Mouse (Mus musculus): ENCODE data around the gene Gm21860.
A peak's percentile ranks its signal among the peaks of the same experiment; 100 is the strongest.
"Not testable (repeated sequence)": the region's sequence is repeated elsewhere in the genome, so short reads cannot be mapped to it uniquely, and the experiment has no call there.

The Gm21860 gene

GRCm38 (mm10) chrY:90754721-90755120 lies at the start of gene Gm21860:
Gene Gm21860, minus strand, starts transcription at chrY:90754821.
- DNase-seq: not testable (repeated sequence)

DNA sequence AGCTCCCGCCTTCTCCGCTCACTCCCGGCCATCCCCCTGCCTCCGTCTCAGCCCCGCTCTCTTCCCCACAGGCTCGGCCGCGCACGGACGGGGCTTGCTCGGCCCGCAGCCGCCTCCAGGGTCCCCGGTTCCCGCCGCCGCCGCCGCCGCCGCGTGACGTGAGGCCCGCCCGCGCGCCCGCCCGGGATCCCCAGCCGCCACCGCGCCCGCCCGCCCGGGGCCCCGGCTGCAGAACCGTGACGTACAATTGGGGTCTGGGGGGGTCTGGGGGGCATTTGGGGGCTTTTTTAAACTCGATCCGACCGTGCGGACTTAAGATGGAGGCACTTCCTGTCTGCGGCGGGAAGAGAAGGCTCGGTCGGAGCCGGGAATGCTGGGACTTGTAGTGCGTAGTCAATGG lies 29.8 kb upstream of the Gm21860 start, which contains the start of gene Gm47283:
TSS of gene Gm47283 (plus strand) at position 301 of the 400 bp plus-strand sequence.
- DNase-seq: not testable (repeated sequence)

- not testable (repeated sequence) for DNase-seq
Observed at GRCm38 (mm10) chrY:90745256-90745655, 9.4 kb downstream of the Gm21860 start.

DNA sequence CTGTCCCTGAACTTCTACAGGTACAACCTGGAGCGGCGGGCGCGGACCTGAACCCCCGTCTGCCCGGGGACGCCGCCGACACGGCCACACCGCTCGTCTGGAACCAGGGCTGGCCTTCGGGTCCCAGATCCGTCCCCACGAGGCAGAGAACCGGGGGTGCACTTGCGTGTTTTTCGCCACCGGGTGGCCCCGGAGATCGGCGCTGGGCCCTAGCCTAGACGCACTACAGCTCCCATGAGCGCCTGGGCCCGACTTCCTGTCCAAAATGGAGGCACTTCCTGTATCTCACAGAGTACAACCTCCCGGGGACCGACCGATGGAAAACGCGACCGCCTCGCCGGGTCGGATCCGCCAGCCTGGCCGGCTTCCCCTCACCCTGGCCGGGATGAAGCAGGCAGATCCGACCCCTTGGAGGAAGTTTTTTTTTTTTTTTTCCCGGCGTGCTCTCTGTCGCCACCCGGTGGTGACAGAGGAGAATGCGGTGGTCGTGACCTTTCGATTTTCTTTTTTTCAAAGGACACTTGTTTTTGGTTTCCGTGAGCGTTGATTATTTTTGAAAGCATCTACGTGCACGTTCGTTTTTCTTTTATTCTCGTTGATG lies 10.1 kb downstream of the Gm21860 start:
- DNase-seq: peak; percentile 90 to 100

GRCm38 (mm10) chrY:90743811-90744220 lies 10.8 kb downstream of the Gm21860 start:
- DNase-seq: peak in 1 of 2 experiments; percentile 33

GRCm38 (mm10) chrY:90743053-90743810 lies 11.4 kb downstream of the Gm21860 start:
- DNase-seq: peak; percentile 11 to 36

GRCm38 (mm10) chrY:90742261-90743052 lies 12.2 kb downstream of the Gm21860 start:
- DNase-seq: peak in 1 of 2 experiments; percentile 12

GRCm38 (mm10) chrY:90741452-90742260 lies 13.0 kb downstream of the Gm21860 start:
- DNase-seq: peak; percentile 24 to 49

- DNase-seq: peak; percentile 24 to 56
Observed at GRCm38 (mm10) chrY:90741006-90741405, 13.6 kb downstream of the Gm21860 start.

- DNase-seq: peak; percentile 29 to 50
Observed at GRCm38 (mm10) chrY:90740013-90740561, 14.5 kb downstream of the Gm21860 start.

- peak; percentile 32 to 44 for DNase-seq
Observed at GRCm38 (mm10) chrY:90739531-90740012, 15.0 kb downstream of the Gm21860 start.

- DNase-seq: peak; percentile 29 to 31
Observed at GRCm38 (mm10) chrY:90738841-90739530, 15.6 kb downstream of the Gm21860 start.

GRCm38 (mm10) chrY:90738431-90738680 lies 16.3 kb downstream of the Gm21860 start:
- DNase-seq: no peak

DNA sequence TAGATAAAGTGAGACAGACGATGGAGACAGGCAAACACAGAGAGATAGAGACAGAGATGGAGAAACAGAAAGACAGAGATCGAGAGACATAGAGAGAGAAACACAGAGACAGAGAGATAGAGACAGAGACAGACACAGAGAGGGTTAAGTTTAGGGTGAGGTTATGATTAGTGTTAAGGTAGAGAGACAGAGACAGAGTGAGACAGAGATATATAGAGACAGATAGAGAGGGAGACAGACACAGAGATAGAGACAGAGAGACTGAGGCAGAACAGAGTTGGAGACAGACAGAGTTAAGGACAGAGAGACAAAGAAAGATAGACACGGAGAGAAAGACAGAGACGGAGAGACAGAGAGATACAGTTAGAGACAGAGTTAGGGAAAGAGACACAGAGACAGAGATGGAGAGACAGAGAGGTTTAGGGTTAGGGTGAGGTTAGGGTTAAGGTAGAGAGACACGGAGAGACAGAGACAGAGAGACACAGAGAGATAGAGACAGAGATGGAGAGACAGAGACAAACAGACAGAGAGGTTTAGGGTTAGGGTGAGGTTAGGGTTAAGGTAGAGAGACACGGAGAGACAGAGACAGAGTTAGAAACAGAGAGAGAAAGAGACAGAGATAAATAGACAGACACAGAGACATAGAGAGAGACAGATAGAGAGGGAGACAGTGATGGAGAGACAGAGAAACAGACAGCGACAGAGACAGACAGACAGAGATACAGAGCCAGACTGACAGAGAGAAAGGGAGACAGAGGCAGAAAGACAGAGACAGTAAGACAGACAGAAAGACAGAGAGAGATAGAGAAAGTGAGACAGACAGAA lies 16.8 kb downstream of the Gm21860 start:
- DNase-seq: no peak

GRCm38 (mm10) chrY:90736217-90737000 lies 18.2 kb downstream of the Gm21860 start:
- DNase-seq: not testable (repeated sequence)

GRCm38 (mm10) chrY:90735181-90735895 lies 19.3 kb downstream of the Gm21860 start:
- not testable (repeated sequence) for DNase-seq

GRCm38 (mm10) chrY:90734334-90734696 lies 20.3 kb downstream of the Gm21860 start:
- peak; percentile 76 to 81 for DNase-seq

- DNase-seq: peak in 1 of 2 experiments; percentile 56
Observed at GRCm38 (mm10) chrY:90733656-90734333, 20.8 kb downstream of the Gm21860 start.
